12 mouse cellular contexts compared by ENCODE assay signal in the genomic region with DNA sequence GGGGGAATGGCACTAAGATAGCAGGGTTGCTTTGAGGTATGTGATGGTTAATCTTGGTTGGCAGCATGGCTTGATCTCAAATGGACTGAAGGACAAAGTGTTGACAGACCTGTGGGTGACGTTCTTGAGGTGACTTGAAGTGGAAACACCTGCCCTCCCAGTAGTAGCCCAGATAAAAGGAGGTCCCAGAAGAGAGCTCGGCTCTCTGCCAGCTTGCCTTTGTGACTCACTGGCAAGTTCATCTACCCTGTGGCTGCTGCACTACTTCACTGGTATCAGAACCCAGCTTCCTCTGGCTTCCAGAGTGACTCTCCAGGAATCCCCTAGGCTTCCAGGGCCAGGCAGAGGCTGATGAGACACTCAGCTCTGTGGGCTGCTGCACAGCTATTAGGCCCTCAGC.
A peak's percentile ranks its signal among the peaks of the same experiment; 100 is the strongest.
DNase-seq lines count a peak whose midpoint lies in the region; ATAC-seq and TF ChIP-seq lines count a peak whose summit lies in the region.
"Had no signal": no experiment of that assay in that cellular context is flagged by ENCODE, and none has a peak within 500 bp of the region (broad histone marks: within the 10 kb centered on the region; RNA-seq: fewer than 3 reads in every experiment).

No protein-coding gene starts in this region.

- no peak for DNase-seq in forebrain, embryonic 14.5 days (ENCODE audit: low spot score)
- DNase-seq in hindbrain, postnatal 0 days (ENCODE audit: low spot score): no peak
- DNase-seq in spleen, adult 18-20 months: no peak
- no peak for DNase-seq in liver, embryonic 11.5 days (ENCODE audit: low spot score)
- DNase-seq: kidney, postnatal 25 days had no signal

- no peaks in the 10 kb centered on the region for H3K27me3 ChIP-seq in forebrain, embryonic 13.5 days
- no peaks in the 10 kb centered on the region for H3K27me3 ChIP-seq in forebrain, embryonic 14.5 days (replicated peaks; ENCODE audit: control insufficient read depth, insufficient read depth, low read length)
- no peaks in the 10 kb centered on the region for H3K27me3 ChIP-seq in midbrain, embryonic 13.5 days
- no peaks in the 10 kb centered on the region for H3K27me3 ChIP-seq in midbrain, embryonic 15.5 days (replicated peaks)
- no peaks in the 10 kb centered on the region for H3K27me3 ChIP-seq in hindbrain, postnatal 0 days (ENCODE audit: insufficient read depth, low read length)
- no peaks in the 10 kb centered on the region for H3K27me3 ChIP-seq in liver, embryonic 11.5 days (replicated peaks; ENCODE audit: control insufficient read depth, insufficient read depth, low read length)
- H3K27me3 ChIP-seq: embryonic facial prominence, embryonic 12.5 days; midbrain, embryonic 12.5 days had no signal

- H3K9me3 ChIP-seq in forebrain, embryonic 13.5 days (replicated peaks): no peaks in the 10 kb centered on the region
- H3K9me3 ChIP-seq in forebrain, embryonic 14.5 days (replicated peaks; ENCODE audit: control insufficient read depth, low read length): no peaks in the 10 kb centered on the region
- H3K9me3 ChIP-seq in midbrain, embryonic 13.5 days: no peaks in the 10 kb centered on the region
- H3K9me3 ChIP-seq in midbrain, embryonic 15.5 days: no peaks in the 10 kb centered on the region
- no peaks in the 10 kb centered on the region for H3K9me3 ChIP-seq in hindbrain, postnatal 0 days (ENCODE audit: low read length)
- no peaks in the 10 kb centered on the region for H3K9me3 ChIP-seq in liver, embryonic 11.5 days (ENCODE audit: control insufficient read depth, low read length)
- H3K9me3 ChIP-seq: embryonic facial prominence, embryonic 12.5 days; midbrain, embryonic 12.5 days had no signal

- 0 out of 2 replicates have a peak overlapping the region, but pooled peaks have one; percentile 4 for H3K27ac ChIP-seq in forebrain, embryonic 13.5 days
- H3K27ac ChIP-seq in forebrain, embryonic 14.5 days (ENCODE audit: low read depth, low read length): no peak overlapping the region
- peak overlapping the region; percentile 47; the same call in 1 of the 2 replicates for H3K27ac ChIP-seq in midbrain, embryonic 13.5 days
- H3K27ac ChIP-seq in midbrain, embryonic 15.5 days: no peak overlapping the region
- H3K27ac ChIP-seq in hindbrain, postnatal 0 days: peak overlapping the region; percentile 45; the same call in 1 of the 2 replicates
- H3K27ac ChIP-seq in liver, embryonic 11.5 days (ENCODE audit: low read depth, low read length): no peak overlapping the region
- H3K27ac ChIP-seq: embryonic facial prominence, embryonic 12.5 days; midbrain, embryonic 12.5 days had no signal

- H3K4me2 ChIP-seq in forebrain, embryonic 13.5 days: no peak overlapping the region
- H3K4me2 ChIP-seq in forebrain, embryonic 14.5 days (ENCODE audit: low read length): no peak overlapping the region
- no peak overlapping the region for H3K4me2 ChIP-seq in midbrain, embryonic 13.5 days (replicated peaks)
- no peak overlapping the region for H3K4me2 ChIP-seq in midbrain, embryonic 15.5 days
- H3K4me2 ChIP-seq in hindbrain, postnatal 0 days (ENCODE audit: low read depth, low read length): no peak overlapping the region
- no peak overlapping the region for H3K4me2 ChIP-seq in liver, embryonic 11.5 days
- H3K4me2 ChIP-seq: embryonic facial prominence, embryonic 12.5 days; midbrain, embryonic 12.5 days had no signal

- no peak overlapping the region for H3K9ac ChIP-seq in forebrain, embryonic 13.5 days
- H3K9ac ChIP-seq in forebrain, embryonic 14.5 days (ENCODE audit: low read length): no peak overlapping the region
- H3K9ac ChIP-seq in midbrain, embryonic 13.5 days (replicated peaks): no peak overlapping the region
- H3K9ac ChIP-seq in midbrain, embryonic 15.5 days: no peak overlapping the region
- no peak overlapping the region for H3K9ac ChIP-seq in hindbrain, postnatal 0 days (replicated peaks; ENCODE audit: low read length)
- no peak overlapping the region for H3K9ac ChIP-seq in liver, embryonic 11.5 days (ENCODE audit: low read depth, low read length)
- H3K9ac ChIP-seq: embryonic facial prominence, embryonic 12.5 days; midbrain, embryonic 12.5 days had no signal

- no peak for TF ChIP-seq CTCF in hindbrain, postnatal 0 days (IDR thresholded peaks at IDR 0.05; ENCODE audit: low read depth)

- H3K36me3 ChIP-seq in forebrain, embryonic 13.5 days (ENCODE audit: poor library complexity, severe bottlenecking): no peaks in the 10 kb centered on the region
- no peaks in the 10 kb centered on the region for H3K36me3 ChIP-seq in forebrain, embryonic 14.5 days (ENCODE audit: control insufficient read depth, insufficient read depth, low read length)
- no peaks in the 10 kb centered on the region for H3K36me3 ChIP-seq in midbrain, embryonic 13.5 days
- H3K36me3 ChIP-seq in midbrain, embryonic 15.5 days (replicated peaks): no peaks in the 10 kb centered on the region
- H3K36me3 ChIP-seq in hindbrain, postnatal 0 days (ENCODE audit: insufficient read depth, low read length): no peaks in the 10 kb centered on the region
- no peaks in the 10 kb centered on the region for H3K36me3 ChIP-seq in liver, embryonic 11.5 days (ENCODE audit: control insufficient read depth, insufficient read depth, low read length)
- H3K36me3 ChIP-seq: embryonic facial prominence, embryonic 12.5 days; midbrain, embryonic 12.5 days had no signal

- 62% methylated on average over 2 of the region's 2 CpGs for WGBS in forebrain, embryonic 13.5 days
- WGBS in forebrain, embryonic 14.5 days: 72% methylated on average over 2 of the region's 2 CpGs
- WGBS in midbrain, embryonic 13.5 days: 75% methylated on average over 2 of the region's 2 CpGs
- 69% methylated on average over 2 of the region's 2 CpGs for WGBS in midbrain, embryonic 15.5 days
- WGBS in hindbrain, postnatal 0 days: 64% methylated on average over 2 of the region's 2 CpGs
- 58% methylated on average over 2 of the region's 2 CpGs for WGBS in liver, embryonic 11.5 days

- H3K4me3 ChIP-seq in forebrain, embryonic 13.5 days: no peak overlapping the region
- H3K4me3 ChIP-seq in forebrain, embryonic 14.5 days (ENCODE audit: low read depth, low read length): no peak overlapping the region
- H3K4me3 ChIP-seq in midbrain, embryonic 13.5 days (replicated peaks): no peak overlapping the region
- no peak overlapping the region for H3K4me3 ChIP-seq in midbrain, embryonic 15.5 days
- H3K4me3 ChIP-seq in hindbrain, postnatal 0 days (ENCODE audit: low read length): no peak overlapping the region
- H3K4me3 ChIP-seq in liver, embryonic 11.5 days (ENCODE audit: low read depth, low read length): no peak overlapping the region
- H3K4me3 ChIP-seq: embryonic facial prominence, embryonic 12.5 days; midbrain, embryonic 12.5 days had no signal

- no peak for ATAC-seq in forebrain, embryonic 13.5 days
- no peak for ATAC-seq in forebrain, embryonic 14.5 days
- ATAC-seq in midbrain, embryonic 13.5 days: no peak
- no peak for ATAC-seq in midbrain, embryonic 15.5 days (replicated peaks)
- ATAC-seq in hindbrain, postnatal 0 days: no peak
- ATAC-seq in megakaryocyte-erythroid progenitor cell, adult 5-6 weeks (replicated peaks; ENCODE audit: low FRiP score, low TSS enrichment, poor library complexity, severe bottlenecking): 0 out of 2 replicates have a peak, but pooled peaks have one; percentile 28
- no peak for ATAC-seq in liver, embryonic 11.5 days (replicated peaks; ENCODE audit: low FRiP score)
- ATAC-seq: activated CD4-positive, CD25-positive, alpha-beta regulatory T cell, adult 4 months had no signal

- H3K4me1 ChIP-seq in forebrain, embryonic 13.5 days: peaks cover 13% of the 10 kb centered on the region
- H3K4me1 ChIP-seq in forebrain, embryonic 14.5 days (ENCODE audit: control insufficient read depth, insufficient read depth, low read length): no peaks in the 10 kb centered on the region
- peaks cover 16% of the 10 kb centered on the region for H3K4me1 ChIP-seq in midbrain, embryonic 13.5 days (replicated peaks)
- peaks cover 9% of the 10 kb centered on the region; the same call in 1 of the 2 replicates for H3K4me1 ChIP-seq in midbrain, embryonic 15.5 days
- no peaks in the 10 kb centered on the region for H3K4me1 ChIP-seq in hindbrain, postnatal 0 days (ENCODE audit: insufficient read depth, low read length)
- no peaks in the 10 kb centered on the region; the same call in 1 of the 2 replicates for H3K4me1 ChIP-seq in liver, embryonic 11.5 days (replicated peaks; ENCODE audit: control insufficient read depth, insufficient read depth, low read length)

Comparison
In these comparisons a context has a peak if more than half of its experiments do, and no peak if none do; other contexts are left out.
1. H3K27ac ChIP-seq: peak in forebrain, embryonic 13.5 days (single experiment), midbrain, embryonic 13.5 days (single experiment) and hindbrain, postnatal 0 days (single experiment); none in forebrain, embryonic 14.5 days (single experiment), midbrain, embryonic 15.5 days (single experiment) and liver, embryonic 11.5 days (single experiment).